Mouse (Mus musculus): ENCODE measurements at regions not wholly inside any gene's neighbourhood (a gene's known extent, or its start where the extent isn't known, plus 50 kb on each side); places are given as distances from the start of the nearest gene placed in this dataset.

DNA sequence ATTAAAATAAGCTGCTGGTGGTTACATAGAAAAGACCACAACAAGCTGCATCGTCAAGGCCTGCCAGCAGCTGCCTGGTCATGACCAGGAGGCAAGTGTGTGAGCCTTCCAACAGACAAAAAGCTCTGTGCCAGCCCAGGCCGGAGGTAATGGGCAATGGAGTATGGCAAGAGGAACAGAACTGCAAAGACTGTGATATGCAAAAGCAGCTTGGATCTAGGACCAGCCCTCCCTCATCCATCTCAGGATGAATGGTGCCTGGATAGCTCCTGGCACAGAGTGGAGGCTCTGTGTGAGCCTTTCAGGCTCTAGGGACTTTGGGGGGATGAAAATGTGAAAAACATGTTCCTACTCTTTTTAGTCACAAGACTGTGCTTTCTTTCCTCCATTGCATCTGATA is 402.5 kb upstream of the Tnp1 start:
- DNase-seq: no peak

DNA sequence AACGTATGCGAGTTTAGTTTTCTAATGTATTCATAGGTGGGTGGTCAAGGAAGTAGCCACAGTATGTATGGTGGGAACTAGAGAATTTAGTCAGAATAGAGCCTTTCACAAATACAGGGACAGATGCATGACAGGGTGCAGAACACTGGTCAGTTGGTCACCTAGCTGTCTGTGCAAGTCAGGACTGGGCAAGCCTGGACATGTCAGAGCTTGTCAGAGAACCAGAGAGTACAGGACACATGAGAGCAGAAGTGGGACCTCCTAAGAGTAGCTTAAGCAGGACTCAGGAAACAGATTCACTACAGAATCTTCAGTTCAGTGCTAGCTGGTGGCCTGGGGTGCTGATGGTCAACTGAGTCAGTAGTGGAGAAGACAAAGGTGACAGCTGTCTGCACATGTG is 395.7 kb upstream of the Tnp1 start:
- DNase-seq: no peak

DNA sequence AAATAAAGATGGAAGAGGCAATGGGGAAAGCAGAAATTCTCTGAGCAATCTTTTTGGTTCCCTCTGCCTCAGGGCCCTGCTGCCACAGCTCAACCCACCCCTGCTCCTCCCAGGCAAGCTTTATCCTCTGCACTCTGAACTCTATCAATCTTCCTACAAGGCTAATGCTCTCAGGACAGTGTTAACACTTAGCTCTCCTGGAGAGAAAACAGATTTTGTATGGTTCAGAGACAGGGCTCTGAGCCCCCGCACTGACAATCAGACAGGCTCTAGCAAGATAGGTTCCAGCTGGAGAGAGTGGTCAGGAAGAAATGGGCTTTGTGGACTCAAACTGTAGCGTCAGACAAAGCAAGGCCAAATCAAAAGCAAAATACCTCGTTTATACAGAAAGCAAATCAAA is 383.5 kb upstream of the Tnp1 start:
- DNase-seq: no peak

- DNase-seq: no peak
Observed at GRCm38 (mm10) chr1:73395034-73395433, 379.3 kb upstream of the Tnp1 start.

- DNase-seq: no peak
Observed at GRCm38 (mm10) chr1:73394466-73394865, 378.8 kb upstream of the Tnp1 start.

- no peak for DNase-seq
Observed at GRCm38 (mm10) chr1:73392077-73392476, 376.4 kb upstream of the Tnp1 start.

DNA sequence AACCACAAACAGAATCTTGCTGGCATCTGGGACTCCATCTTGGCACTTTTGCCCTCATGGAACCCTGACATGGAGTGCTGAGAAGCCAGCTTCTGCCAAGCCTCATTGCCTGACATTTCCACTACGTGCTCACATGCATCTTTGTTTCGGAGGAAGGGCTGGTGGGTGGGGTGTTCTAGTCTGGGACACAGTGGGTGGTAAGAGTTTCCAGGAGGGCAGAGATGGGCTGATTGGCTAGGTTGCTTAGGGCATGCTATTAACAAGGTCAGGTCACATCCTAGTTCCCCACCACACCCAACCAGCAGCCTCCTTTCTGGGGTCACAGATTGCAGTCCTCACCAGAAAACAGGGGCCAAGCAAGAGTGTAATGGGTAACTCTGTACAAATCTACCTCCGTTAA is 374.3 kb upstream of the Tnp1 start:
- DNase-seq: no peak

- DNase-seq: no peak
Observed at GRCm38 (mm10) chr1:73389174-73389573, 373.5 kb upstream of the Tnp1 start.

- DNase-seq: no peak
Observed at GRCm38 (mm10) chr1:73381578-73381977, 365.9 kb upstream of the Tnp1 start.

- DNase-seq: no peak
Observed at GRCm38 (mm10) chr1:73374531-73375375, 359.0 kb upstream of the Tnp1 start.

GRCm38 (mm10) chr1:73368222-73368621 is 352.5 kb upstream of the Tnp1 start:
- no peak for DNase-seq

DNA sequence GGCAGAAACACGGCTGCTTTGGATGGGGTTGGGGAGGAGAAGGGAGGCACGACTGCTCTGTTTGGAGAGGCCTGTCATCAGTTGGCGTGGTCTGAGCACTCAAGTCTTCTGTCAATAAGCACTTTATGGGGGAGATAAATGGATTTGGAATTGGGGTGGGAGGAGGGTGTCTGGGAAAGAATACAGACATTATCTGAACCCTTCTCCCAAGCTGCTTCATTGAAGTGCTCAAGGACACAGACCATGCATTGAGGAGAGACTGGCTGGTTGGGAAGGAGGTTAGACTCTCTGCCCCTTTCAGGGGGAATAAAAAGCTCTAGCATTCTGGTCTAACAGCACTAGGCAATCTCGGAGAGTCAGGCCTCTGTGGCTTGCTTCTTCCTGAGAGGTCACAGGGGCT is 350.1 kb upstream of the Tnp1 start:
- DNase-seq: no peak

- DNase-seq: no peak
Observed at GRCm38 (mm10) chr1:73364300-73364683, 348.6 kb upstream of the Tnp1 start.

DNA sequence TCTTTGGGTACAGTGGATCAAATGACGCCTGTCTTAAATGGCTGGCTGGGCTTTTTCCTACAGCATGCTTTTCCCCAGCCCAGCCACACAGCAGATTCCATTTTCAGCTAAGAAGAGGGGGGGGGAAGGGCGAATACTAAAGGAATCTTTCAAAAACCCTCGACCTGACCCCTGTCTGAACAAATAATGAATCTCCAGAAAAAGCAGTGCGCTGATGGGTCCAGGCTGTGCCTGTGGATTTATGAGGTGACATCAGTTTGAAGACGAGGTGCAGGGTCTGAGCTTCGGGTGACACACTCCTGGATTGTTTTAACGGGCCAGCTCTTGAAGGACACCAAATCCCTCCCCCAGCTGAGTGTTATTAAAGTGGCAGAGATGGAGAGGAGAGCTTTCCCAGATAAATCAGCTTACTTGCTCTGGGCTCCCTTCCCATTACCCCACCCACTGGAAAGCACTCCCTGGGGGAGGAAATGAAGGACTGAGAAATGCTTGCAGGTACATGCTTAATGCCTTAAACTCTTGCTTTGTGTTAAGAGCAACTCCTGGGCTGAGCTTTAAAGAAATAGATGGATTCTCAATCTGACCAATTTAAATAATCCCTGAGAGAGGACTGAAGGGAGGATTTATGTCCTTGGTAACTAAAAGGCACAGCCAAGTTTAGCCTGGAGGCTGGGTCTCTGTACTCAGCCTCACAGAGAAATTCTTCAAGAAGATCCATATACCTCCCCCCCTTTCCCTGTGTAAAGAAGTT is 348.0 kb upstream of the Tnp1 start:
- no peak for DNase-seq

- no peak for DNase-seq
Observed at GRCm38 (mm10) chr1:73362122-73362521, 346.4 kb upstream of the Tnp1 start.

DNA sequence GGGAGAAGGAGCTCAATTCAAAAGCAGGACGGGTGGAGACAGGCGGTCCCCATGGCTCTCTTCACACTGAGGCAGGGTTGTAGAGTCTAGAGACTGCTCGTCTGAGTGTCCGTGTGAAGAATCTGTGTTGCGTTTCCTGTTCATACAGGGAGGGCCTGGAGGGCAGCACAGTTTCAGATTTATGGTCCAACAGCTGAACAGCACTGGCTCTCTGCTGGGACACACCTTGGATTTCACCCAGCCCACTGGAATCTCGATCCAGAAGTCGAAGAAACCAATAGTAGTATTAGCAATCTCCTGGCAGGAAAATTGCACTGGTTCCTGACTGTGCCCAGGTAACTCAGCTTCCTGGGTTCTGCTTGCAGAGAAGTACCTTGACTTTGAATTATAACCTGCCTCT is 345.6 kb upstream of the Tnp1 start:
- DNase-seq: no peak

DNA sequence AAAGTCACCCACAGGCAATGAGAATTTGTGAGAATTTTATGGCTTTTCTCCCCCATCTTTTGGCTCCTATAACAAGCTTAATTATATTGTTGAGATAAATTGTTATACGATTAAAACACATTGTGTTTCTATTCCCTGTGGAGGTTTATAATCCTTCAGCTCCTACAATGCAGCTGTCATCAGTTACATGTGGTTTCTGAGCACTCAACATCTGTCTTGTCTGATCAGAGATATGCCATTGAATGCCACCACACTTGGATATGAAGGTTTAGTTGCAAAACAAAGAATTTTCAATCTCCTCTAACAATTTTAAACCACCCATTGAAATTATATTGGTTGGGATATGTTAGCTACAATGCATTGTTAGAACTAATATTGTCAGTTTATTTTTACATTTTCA is 338.7 kb upstream of the Tnp1 start:
- DNase-seq: no peak

DNA sequence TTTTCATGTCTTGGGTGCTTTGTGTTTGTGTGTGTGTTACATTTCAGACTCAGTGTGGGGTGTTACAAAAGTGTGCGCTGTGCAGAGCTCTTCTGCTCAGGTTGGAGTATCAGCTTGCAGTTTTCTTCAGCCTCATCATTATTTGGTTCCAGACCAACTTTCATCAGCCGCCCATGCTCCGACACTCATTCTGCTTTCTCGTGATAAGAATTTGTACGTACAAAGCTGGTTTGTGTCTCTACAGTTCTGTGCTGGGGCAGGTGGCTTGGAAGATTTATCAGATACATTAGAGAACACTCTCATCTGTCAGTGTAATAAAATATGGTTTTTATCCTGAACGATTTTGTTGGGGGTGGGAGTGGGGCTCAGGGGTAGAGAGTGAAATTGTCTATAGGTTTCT is 332.8 kb upstream of the Tnp1 start:
- no peak for DNase-seq

DNA sequence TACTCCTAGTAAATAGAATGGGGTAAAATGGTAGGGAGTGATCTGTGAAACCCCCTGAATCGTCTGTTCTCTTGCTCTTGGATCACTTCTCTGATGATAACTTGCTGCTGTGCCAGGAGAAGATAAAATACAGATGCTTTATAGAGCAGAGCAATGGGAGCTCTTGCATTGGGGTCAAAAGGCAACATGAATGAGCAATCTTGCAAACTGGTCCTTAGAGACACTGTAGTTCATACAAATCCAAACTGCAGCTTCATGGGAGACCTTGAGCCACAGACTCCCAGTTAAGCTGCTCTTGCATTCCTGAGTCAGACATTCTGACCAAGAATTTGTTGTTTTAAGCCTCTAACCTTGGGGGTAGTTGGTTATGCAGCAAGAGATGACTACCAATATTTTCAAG is 328.9 kb upstream of the Tnp1 start:
- no peak for DNase-seq

DNA sequence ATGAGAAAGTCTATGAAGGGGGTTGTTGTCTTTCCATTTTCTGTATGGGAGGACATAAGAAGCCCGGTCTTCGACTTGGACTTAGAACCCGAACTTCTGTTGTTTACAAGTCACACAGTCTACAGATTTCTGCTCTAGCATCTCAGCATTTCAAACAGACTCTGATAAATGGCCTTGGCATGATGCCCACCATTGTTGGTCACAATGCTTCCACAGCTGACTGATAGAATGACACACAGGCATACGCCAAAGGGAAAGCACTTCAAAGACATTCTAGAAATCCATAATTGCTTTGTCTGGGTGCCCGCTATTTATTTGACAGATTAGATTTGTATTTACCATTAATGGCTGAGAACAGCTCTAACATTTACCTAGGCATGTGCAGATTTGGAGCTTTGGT is 326.2 kb upstream of the Tnp1 start:
- no peak for DNase-seq

- DNase-seq: no peak
Observed at GRCm38 (mm10) chr1:73337401-73337800, 321.7 kb upstream of the Tnp1 start.

DNA sequence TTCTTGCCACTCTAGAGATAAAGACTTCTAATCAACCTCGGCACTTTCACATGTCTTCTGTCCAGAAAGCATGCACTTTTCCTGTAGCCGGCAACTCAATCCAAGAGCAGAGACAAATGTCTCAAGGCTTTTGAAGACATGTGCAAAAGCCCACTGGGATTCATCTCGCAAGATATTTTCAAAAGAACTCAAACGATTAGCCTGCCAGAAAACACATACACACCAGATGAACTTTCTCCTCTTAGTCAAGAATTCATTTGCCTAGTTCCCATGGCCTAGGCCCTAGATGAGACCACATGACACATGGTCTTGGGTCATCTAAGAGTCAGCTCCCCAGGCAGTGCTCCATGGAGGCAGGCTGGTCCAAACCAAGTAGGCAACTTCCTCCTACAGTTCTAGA is 293.8 kb upstream of the Tnp1 start:
- DNase-seq: no peak

DNA sequence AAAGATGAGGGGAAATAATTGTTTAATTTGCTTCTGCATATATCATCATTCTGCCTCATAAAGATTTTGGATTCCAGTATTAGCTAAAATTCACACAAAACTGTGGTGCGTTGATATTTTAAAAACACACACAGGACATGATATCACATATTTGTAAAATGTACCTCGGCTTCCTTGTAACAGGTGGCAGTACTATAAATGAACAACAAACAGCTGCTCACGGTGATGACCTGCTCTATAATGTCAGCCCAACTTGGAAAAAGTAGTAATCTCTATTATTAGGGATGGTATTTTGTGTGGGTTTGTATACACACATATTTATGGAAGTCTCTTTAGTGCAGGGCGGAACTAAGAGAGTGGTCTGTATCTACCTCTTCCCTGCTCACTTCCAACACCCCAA is 292.7 kb upstream of the Tnp1 start:
- DNase-seq: no peak

- DNase-seq: no peak
Observed at GRCm38 (mm10) chr1:73307194-73307593, 291.5 kb upstream of the Tnp1 start.

Measured in cerebellum, adult 18-20 months (tissue).